Mouse (Mus musculus) lung, adult 2 months (tissue): ENCODE measurements at regions not wholly inside any gene's neighbourhood (a gene's known extent, or its start where the extent isn't known, plus 50 kb on each side); places are given as distances from the start of the nearest gene placed in this dataset.

ENCODE experiments used
- DNase-seq: peaks from one replicate; pipeline ENCODE4 v3.0.0; 2022
- H3K4me1 ChIP-seq: fragments of 200-500 bp; 2 replicates; pipeline ENCODE4 v1.6.1; 2011; ENCODE audit warnings: low read length; ENCODE audit not compliant: control insufficient read depth, insufficient read depth
- H3K4me3 ChIP-seq: fragments of 200-500 bp; replicated peaks from 2 replicates; pipeline ENCODE3; 2011; ENCODE audit warnings: low read depth, mild to moderate bottlenecking, control low read depth, low read length; ENCODE audit errors: extremely low read depth
- CTCF ChIP-seq: fragments of 200-500 bp; IDR thresholded peaks from 2 replicates; pipeline ENCODE4 v1.5.1; 2011; ENCODE audit warnings: mild to moderate bottlenecking, low read length, control low read depth; ENCODE audit not compliant: insufficient read depth
- POLR2A ChIP-seq: fragments of 200-500 bp; IDR thresholded peaks from 2 replicates; pipeline ENCODE4 v1.6.1; 2011; ENCODE audit warnings: low read depth, mild to moderate bottlenecking, control low read depth, low read length, borderline replicate concordance; ENCODE audit errors: extremely low read depth
- WGBS: fragments of 180-500 bp; shearing (Covaris S2); methylation state at CpG from one replicate; pipeline ENCODE4 v1.1.7; 2018; 5-methylcytosine and 5-hydroxymethylcytosine counted together

DNA sequence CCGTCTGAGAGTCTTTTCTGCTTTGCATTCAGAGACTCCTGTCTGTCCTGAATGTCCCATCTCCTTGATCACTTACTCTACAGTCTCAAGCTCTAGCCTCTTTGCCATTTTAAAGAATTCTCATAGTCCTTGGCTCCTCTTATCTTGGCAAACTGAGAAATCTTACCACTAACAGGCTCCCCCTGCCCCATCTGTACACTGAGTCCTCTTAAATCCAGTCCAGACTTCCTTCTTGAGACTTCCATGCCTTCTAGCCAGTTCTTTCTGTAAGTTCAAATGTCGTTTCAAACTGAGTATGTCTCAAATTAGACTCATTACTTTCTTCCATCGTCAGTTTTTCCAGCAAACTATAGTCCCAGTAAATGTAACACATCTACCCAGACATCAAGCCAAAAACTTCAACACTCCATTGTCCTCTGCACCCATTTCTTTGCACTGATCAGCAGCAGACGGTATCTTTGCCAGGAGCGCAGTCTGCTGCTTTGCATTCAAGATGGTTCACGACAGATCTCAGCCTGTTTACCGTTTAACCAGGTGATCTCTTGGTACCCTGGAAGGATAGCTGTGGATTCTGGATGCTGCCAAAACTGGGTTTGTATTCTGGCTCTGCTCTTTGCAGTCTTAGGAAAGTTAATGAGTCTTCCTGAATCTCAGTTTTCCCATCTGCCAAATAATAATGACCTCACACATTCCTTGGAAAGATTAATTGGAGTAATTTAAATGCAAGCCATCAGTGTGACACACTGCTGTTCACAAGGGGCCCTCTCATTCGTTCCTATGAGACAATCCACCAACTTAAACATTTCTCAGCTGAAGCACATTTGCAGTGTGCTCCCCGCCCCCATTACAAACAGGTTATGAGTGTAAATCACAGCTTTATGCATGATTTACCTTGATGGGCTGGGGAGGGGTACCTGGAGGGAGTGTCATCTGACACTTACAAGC, 53.4 kb upstream of the Dab2 start:
- Histone ChIP-seq H3K4me3 (no peak overlapping the region), H3K4me1 (no peaks in the 10 kb centered on the region)
- no peak for DNase-seq
- TF ChIP-seq POLR2A (no peak), CTCF (no peak)
- 67% methylated on average over 9 of the region's 9 CpGs for WGBS

DNA sequence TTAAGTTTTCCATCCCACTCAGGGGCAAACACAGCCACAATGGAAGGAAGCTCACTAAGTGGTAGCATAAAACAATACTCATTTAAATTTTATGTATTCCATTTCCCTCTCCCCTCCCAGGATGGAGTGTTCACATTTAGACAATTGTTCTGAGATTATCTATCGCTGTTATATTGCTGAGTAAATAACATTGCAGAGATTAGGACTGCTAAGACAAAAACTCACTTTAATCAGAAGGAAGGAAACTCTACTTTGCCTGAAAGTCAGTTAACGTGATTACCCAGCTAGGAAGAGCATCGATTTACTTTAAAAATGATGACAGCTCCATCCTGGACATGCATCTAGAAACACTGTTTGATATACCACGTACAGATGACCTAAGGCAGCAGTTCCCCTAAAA, 51.1 kb upstream of the Dab2 start:
- DNase-seq = no peak
- Histone ChIP-seq H3K4me1 (no peaks in the 10 kb centered on the region), H3K4me3 (no peak overlapping the region)
- 55% methylated on average over 4 of the region's 4 CpGs for WGBS
- TF ChIP-seq POLR2A = no peak
- TF ChIP-seq CTCF = no peak
